In the genomic region with DNA sequence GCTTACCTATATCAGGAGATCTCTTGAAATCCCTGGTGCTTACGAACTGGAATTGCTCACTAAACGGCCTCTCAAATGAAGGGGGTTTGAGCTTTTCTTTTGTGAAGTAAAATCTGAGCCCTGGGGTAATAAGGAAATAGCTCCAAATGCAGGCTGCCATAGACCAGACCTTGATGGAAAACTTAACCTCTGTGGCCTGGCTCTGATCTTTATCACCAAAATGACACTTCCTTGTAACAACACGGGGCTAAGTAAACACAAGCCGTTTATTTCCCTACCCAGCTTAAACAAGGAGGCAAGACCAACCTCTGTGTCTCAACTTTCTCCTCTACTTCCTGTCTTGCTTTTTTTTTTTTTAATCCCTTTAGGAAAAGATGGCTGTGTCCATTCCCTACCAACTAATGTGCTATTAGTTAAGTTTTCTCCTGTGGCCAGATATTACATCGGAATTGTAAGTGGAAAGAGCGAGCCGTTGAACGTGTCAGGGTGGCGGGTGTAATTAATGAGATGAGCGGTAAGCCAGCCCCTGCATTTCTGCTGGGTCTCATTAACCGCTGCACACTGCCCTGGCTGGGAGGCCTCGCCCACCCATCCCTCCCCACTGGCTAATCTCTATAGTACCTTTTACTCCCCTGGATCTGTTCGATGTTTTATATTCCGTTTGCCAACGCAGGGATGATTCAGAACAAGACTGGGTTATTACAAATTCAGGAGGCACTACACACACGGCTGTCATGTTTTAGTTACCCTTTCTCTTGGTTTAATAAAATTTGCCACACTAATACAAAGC, we compare ENCODE assay signal across 8 mouse cellular contexts. TPM values are rescaled to one million over a fixed set of nuclear protein-coding genes. Genes with fewer than 3 reads are reported as not detected.
A peak's percentile ranks its signal among the peaks of the same experiment; 100 is the strongest.
DNase-seq lines count a peak whose midpoint lies in the region; ATAC-seq lines count a peak whose summit lies in the region.

No protein-coding gene starts in this region.

- ATAC-seq in hematopoietic stem cell, adult 5-6 weeks (replicated peaks in 1 of 2; ENCODE audit: insufficient read depth in 1 of 2, low FRiP score in 2 of 2, low TSS enrichment in 1 of 2, low read depth in 1 of 2, poor library complexity in 2 of 2, severe bottlenecking in 2 of 2): peak; percentile 17 to 30; a peak in 1 of 4 replicates
- ATAC-seq in megakaryocyte progenitor cell, adult 5-6 weeks (replicated peaks; ENCODE audit: poor library complexity): 0 out of 2 replicates have a peak, but pooled peaks have one; percentile 16
- ATAC-seq in megakaryocyte, adult 5-6 weeks (ENCODE audit: poor library complexity, severe bottlenecking): no peak

- DNase-seq in CD4-positive helper T cell, adult 2 months (ENCODE audit: low read depth, low spot score): peak; percentile 19
- peak; percentile 63 for DNase-seq in Muller cell, postnatal 12 days (ENCODE audit: inconsistent ontology term)
- DNase-seq in adrenal gland, adult 8-10 months: no peak
- DNase-seq in cerebellum, adult 18-20 months: no peak
- DNase-seq in left cerebral cortex, adult 18-20 months (ENCODE audit: low spot score in 2 of 2): no peak

RNA-seq across cellular contexts. Expression of a gene that starts 47.7 kb away (rescaled TPM):
- total RNA-seq in hematopoietic stem cell, adult 5-6 weeks (2017): not detected in 2 replicates
- total RNA-seq in megakaryocyte progenitor cell, adult 5-6 weeks (2015): not detected in 2 replicates
- not detected in 2 replicates for total RNA-seq in megakaryocyte progenitor cell, adult 5-6 weeks (2017)
- 0.25 TPM in 1 of 2 replicates, not detected in the other for total RNA-seq in megakaryocyte, adult 5-6 weeks (2015)
- total RNA-seq in megakaryocyte, adult 5-6 weeks (2017): not detected in 2 replicates
- total RNA-seq in adrenal gland, adult 8-10 months (2022): 1 to 10 TPM; 2.1 to 3.1 (median 2.4) TPM
- 10 to 100 TPM; 17.2 to 18.2 TPM for total RNA-seq in left cerebral cortex, adult 18-20 months (2021)

Comparison
In these comparisons a context has a peak if more than half of its experiments do, and no peak if none do; other contexts are left out.
1. DNase-seq: peak in CD4-positive helper T cell, adult 2 months (single experiment) and Muller cell, postnatal 12 days (single experiment); none in adrenal gland, adult 8-10 months (single experiment), cerebellum, adult 18-20 months (0 of 2) and left cerebral cortex, adult 18-20 months (0 of 2).
2. RNA of a gene that starts 47.7 kb away (total RNA-seq): 17.2 to 18.2 TPM in left cerebral cortex, adult 18-20 months; 2.1 to 3.1 TPM in adrenal gland, adult 8-10 months, not detected in hematopoietic stem cell, adult 5-6 weeks, not detected in megakaryocyte progenitor cell, adult 5-6 weeks and 0.25 TPM in megakaryocyte, adult 5-6 weeks; every median in the first group is over 4 times any median in the second.